Comparison of ENCODE assay signal across 17 mouse cellular contexts in the genomic region with DNA sequence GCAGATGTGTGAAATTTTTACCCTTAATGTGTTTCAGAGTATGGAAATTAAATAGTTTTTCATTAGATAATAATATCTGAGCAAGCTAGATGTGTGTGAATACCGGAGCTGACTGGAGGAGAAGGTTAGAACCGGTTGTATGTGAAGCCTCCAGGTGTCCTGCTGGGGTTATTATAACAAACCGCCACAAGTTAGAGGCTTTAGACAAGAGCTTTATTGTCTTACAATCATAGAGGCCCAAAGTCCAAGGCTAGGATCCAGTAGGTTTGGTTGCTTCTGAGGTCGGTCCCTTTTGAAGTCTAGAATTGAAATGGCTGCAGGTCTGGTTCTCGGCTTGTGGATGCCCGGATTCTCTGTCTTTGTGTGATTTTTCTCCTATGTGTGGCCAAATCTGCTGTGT. TPM values are rescaled to one million over a fixed set of nuclear protein-coding genes. Genes with fewer than 3 reads are reported as not detected.
"Had no signal": no experiment of that assay in that cellular context is flagged by ENCODE, and none has a peak within 500 bp of the region (broad histone marks: within the 10 kb centered on the region; RNA-seq: fewer than 3 reads in every experiment).

No protein-coding gene starts in this region.

- H3K27ac ChIP-seq: liver, embryonic 15.5 days; lung, embryonic 15.5 days; macrophage; midbrain, embryonic 13.5 days; midbrain, embryonic 15.5 days; neural tube, embryonic 12.5 days had no signal

- H3K27me3 ChIP-seq: lung, embryonic 15.5 days; midbrain, embryonic 15.5 days had no signal

- H3K4me2 ChIP-seq: liver, embryonic 15.5 days; lung, embryonic 15.5 days; midbrain, embryonic 11.5 days; midbrain, embryonic 13.5 days; midbrain, embryonic 15.5 days; neural tube, embryonic 12.5 days had no signal

- ATAC-seq: liver, postnatal 0 days; lung, postnatal 0 days; midbrain, embryonic 13.5 days; midbrain, embryonic 15.5 days had no signal

- H3K9me3 ChIP-seq: liver, embryonic 15.5 days; lung, embryonic 15.5 days; megakaryocyte, embryonic 14.5 days; midbrain, embryonic 13.5 days; midbrain, embryonic 15.5 days; neural tube, embryonic 12.5 days had no signal

- H3K36me3 ChIP-seq: liver, embryonic 15.5 days; lung, embryonic 15.5 days; midbrain, embryonic 13.5 days; midbrain, embryonic 15.5 days; neural tube, embryonic 12.5 days had no signal

- H3K9ac ChIP-seq: liver, embryonic 15.5 days; liver, postnatal 0 days; lung, embryonic 15.5 days; midbrain, embryonic 13.5 days; midbrain, embryonic 15.5 days; neural tube, embryonic 12.5 days had no signal

- DNase-seq: liver, postnatal 0 days; lung, adult 2 months; lung, postnatal 14 days; lung, postnatal 36 days; right cerebral cortex, postnatal 14 days; spleen, adult 18-20 months; thymus, adult 18-20 months; thymus, postnatal 25 days had no signal

- H3K4me3 ChIP-seq: liver, embryonic 15.5 days; lung, embryonic 15.5 days; megakaryocyte, embryonic 14.5 days; midbrain, embryonic 13.5 days; midbrain, embryonic 15.5 days; neural tube, embryonic 12.5 days had no signal

RNA-seq across cellular contexts. Expression of a gene that starts 5.3 kb away (rescaled TPM):
- polyA plus RNA-seq: macrophage had no signal
